Mouse (Mus musculus): ENCODE data around the gene Chil1.

GRCm38 (mm10) chr1:134197325-134197982 is 15.5 kb downstream of the Chil1 start:
- TF ChIP-seq CTCF (conservative IDR thresholded peaks at IDR 0.05; ENCODE audit: insufficient read depth, insufficient read length, low read depth, low read length) (no peak), POLR2A (IDR thresholded peaks at IDR 0.05; ENCODE audit: low read depth, low read length) (no peak)
